Mouse (Mus musculus) CH12.LX (cell line): ENCODE measurements at regions not wholly inside any gene's neighbourhood (a gene's known extent, or its start where the extent isn't known, plus 50 kb on each side); places are given as distances from the start of the nearest gene placed in this dataset.

Experiments used
- DNase-seq: peaks from one replicate; pipeline ENCODE4 v3.0.0-alpha.2; 2013; ENCODE audit errors: extremely low read depth
- H3K27ac ChIP-seq: 2 replicates; pipeline ENCODE4 v1.5.1; 2012; ENCODE audit warnings: low read depth, mild to moderate bottlenecking, control low read depth, moderate library complexity; ENCODE audit not compliant: insufficient read depth
- H3K27me3 ChIP-seq: replicated peaks from 2 replicates; pipeline ENCODE3; 2012; ENCODE audit warnings: inconsistent platforms
- H3K36me3 ChIP-seq, 2 experiments: replicated peaks in 1 of 2; 2 replicates each; pipeline versions ENCODE3 to v1.6.1; 2012; ENCODE audit warnings: inconsistent platforms in 1 of 2, low read length in 1 of 2, mild to moderate bottlenecking in 1 of 2, mixed read lengths in 1 of 2, moderate library complexity in 1 of 2; ENCODE audit not compliant: control insufficient read depth in 1 of 2, insufficient read depth in 1 of 2
- H3K4me1 ChIP-seq, 2 experiments: 2 replicates each; pipeline ENCODE4 v1.6.1; 2012; ENCODE audit warnings: inconsistent platforms in 1 of 2, moderate library complexity in 1 of 2; ENCODE audit not compliant: insufficient read depth in 2 of 2, control insufficient read depth in 1 of 2
- H3K4me2 ChIP-seq: 2 replicates; pipeline ENCODE4 v1.6.1; 2012; ENCODE audit warnings: low read depth, mild to moderate bottlenecking, control low read depth; ENCODE audit not compliant: poor library complexity, insufficient read depth, severe bottlenecking
- H3K4me3 ChIP-seq, 3 experiments: fragments of 150-350 bp in 1 of 3; sonication (generic) in 1 of 3; replicated peaks in 1 of 3; 2 replicates each; pipeline versions ENCODE3 to v1.5.1; 2011 to 2012; ENCODE audit warnings: low read depth in 2 of 3, low read length in 2 of 3, mild to moderate bottlenecking in 2 of 3, moderate library complexity in 2 of 3, control low read depth in 1 of 3, improper control_type of control experiment in 1 of 3, inconsistent platforms in 1 of 3, mixed read lengths in 1 of 3; ENCODE audit not compliant: poor library complexity in 1 of 3
- H3K79me2 ChIP-seq: replicated peaks from 2 replicates; pipeline ENCODE4 v1.6.1; 2012; ENCODE audit warnings: mild to moderate bottlenecking, moderate library complexity; ENCODE audit not compliant: control insufficient read depth, poor library complexity, insufficient read depth, severe bottlenecking; ENCODE audit errors: extremely low read depth
- H3K9ac ChIP-seq: 2 replicates; pipeline ENCODE4 v1.6.1; 2012; ENCODE audit warnings: low read depth, mild to moderate bottlenecking, control low read depth, moderate library complexity; ENCODE audit not compliant: insufficient read depth
- H3K9me3 ChIP-seq: replicated peaks from 2 replicates; pipeline ENCODE3; 2012; ENCODE audit warnings: low read length, inconsistent platforms, mixed read lengths
- BHLHE40 ChIP-seq: IDR thresholded peaks from 2 replicates; pipeline ENCODE4 v1.6.1; 2011; ENCODE audit warnings: mild to moderate bottlenecking, low read depth, low read length, improper control_type of control experiment
- CTCF ChIP-seq, 2 experiments: IDR thresholded peaks in 1 of 2; conservative IDR thresholded peaks in 1 of 2; 2 replicates each; pipeline ENCODE4 v1.5.1; 2011 to 2012; ENCODE audit warnings: low read depth in 2 of 2, low read length in 2 of 2, improper control_type of control experiment in 1 of 2, inconsistent platforms in 1 of 2, mild to moderate bottlenecking in 1 of 2, moderate library complexity in 1 of 2
- ELF1 ChIP-seq: IDR thresholded peaks from 2 replicates; pipeline ENCODE4 v1.6.1; 2014; ENCODE audit warnings: low read depth, mild to moderate bottlenecking, inconsistent platforms, low read length, improper control_type of control experiment
- EP300 ChIP-seq: IDR thresholded peaks from 2 replicates; pipeline ENCODE4 v1.6.1; 2011; ENCODE audit warnings: low read length, improper control_type of control experiment
- ETS1 ChIP-seq: conservative IDR thresholded peaks from 2 replicates; pipeline ENCODE4 v1.6.1; 2012; ENCODE audit warnings: low read depth, mild to moderate bottlenecking, inconsistent platforms, low read length, improper control_type of control experiment, moderate library complexity
- GABPA ChIP-seq: IDR thresholded peaks from 2 replicates; pipeline ENCODE4 v1.6.1; 2012; ENCODE audit warnings: low read depth, low read length, improper control_type of control experiment, inconsistent platforms; ENCODE audit not compliant: insufficient replicate concordance
- JUND ChIP-seq: conservative IDR thresholded peaks from 2 replicates; pipeline ENCODE4 v1.6.1; 2011; ENCODE audit warnings: low read depth, low read length, improper control_type of control experiment
- KAT2A ChIP-seq: IDR thresholded peaks from 2 replicates; pipeline ENCODE4 v1.6.1; 2012; ENCODE audit warnings: low read length, improper control_type of control experiment, inconsistent platforms; ENCODE audit not compliant: insufficient replicate concordance
- MAFK ChIP-seq: IDR thresholded peaks from 2 replicates; pipeline ENCODE4 v1.6.1; 2011; ENCODE audit warnings: low read length, improper control_type of control experiment; ENCODE audit not compliant: insufficient replicate concordance
- MAX ChIP-seq: IDR thresholded peaks from 2 replicates; pipeline ENCODE4 v1.6.1; 2011; ENCODE audit warnings: low read length, improper control_type of control experiment
- MAZ ChIP-seq: IDR thresholded peaks from 2 replicates; pipeline ENCODE4 v1.6.1; 2012; ENCODE audit warnings: low read depth, mild to moderate bottlenecking, inconsistent platforms, low read length, improper control_type of control experiment, moderate library complexity
- MXI1 ChIP-seq: IDR thresholded peaks from 2 replicates; pipeline ENCODE4 v1.6.1; 2011; ENCODE audit warnings: mild to moderate bottlenecking, low read depth, low read length, improper control_type of control experiment
- MYC ChIP-seq: IDR thresholded peaks from 2 replicates; pipeline ENCODE4 v1.6.1; 2011; ENCODE audit warnings: low read depth, mild to moderate bottlenecking, improper control_type of control experiment, low read length
- NELFE ChIP-seq: IDR thresholded peaks from 2 replicates; pipeline ENCODE4 v1.6.1; 2011; ENCODE audit warnings: low read depth, low read length, improper control_type of control experiment
- POLR2A ChIP-seq: IDR thresholded peaks from 2 replicates; pipeline ENCODE4 v1.6.1; 2011; ENCODE audit warnings: low read depth, mild to moderate bottlenecking, improper control_type of control experiment, low read length
- RAD21 ChIP-seq: IDR thresholded peaks from 2 replicates; pipeline ENCODE4 v1.6.1; 2011; ENCODE audit warnings: low read depth, mild to moderate bottlenecking, low read length, improper control_type of control experiment, moderate library complexity
- SMC3 ChIP-seq: IDR thresholded peaks from 2 replicates; pipeline ENCODE4 v1.6.1; 2011; ENCODE audit warnings: low read depth, low read length, improper control_type of control experiment
- USF1 ChIP-seq: IDR thresholded peaks from 2 replicates; pipeline ENCODE4 v1.6.1; 2014; ENCODE audit warnings: low read depth, mild to moderate bottlenecking, inconsistent platforms, low read length, improper control_type of control experiment
- USF2 ChIP-seq: conservative IDR thresholded peaks from 2 replicates; pipeline ENCODE4 v1.6.1; 2011; ENCODE audit warnings: low read depth, low read length, improper control_type of control experiment
- dilution Hi-C: fragments of 300-500 bp; cut with MboI; formaldehyde crosslinking; loops from 2 replicates; pipeline ENCODE4 v1.14.3; 2020; ENCODE audit warnings: low sequenced_read_pairs; ENCODE audit not compliant: extremely low pct_unique_long_range_greater_than_20kb, extremely low pct_ligation_motif_present
- in situ Hi-C: fragments of 300-500 bp; cut with MboI; formaldehyde crosslinking; loops from 3 replicates; pipeline ENCODE4 v1.14.3; 2019; ENCODE audit warnings: low sequenced_read_pairs, low pct_ligation_motif_present, low pct_unique_long_range_greater_than_20kb, mixed read lengths

- no peaks in the 10 kb centered on the region for H3K79me2 ChIP-seq
- dilution Hi-C loops (no loop called here), in situ Hi-C loops (no loop called here)
- H3K9ac ChIP-seq: no peak overlapping the region
- H3K4me1 ChIP-seq: no peaks in the 10 kb centered on the region
- no peak overlapping the region for H3K27ac ChIP-seq
- H3K9me3 ChIP-seq: no peaks in the 10 kb centered on the region
- H3K4me2 ChIP-seq: no peak overlapping the region
- H3K4me3 ChIP-seq: no peak overlapping the region
- no peak for DNase-seq
- H3K27me3 ChIP-seq: no peaks in the 10 kb centered on the region
- H3K36me3 ChIP-seq: no peaks in the 10 kb centered on the region
- no peak for TF ChIP-seq ETS1
- no peak for TF ChIP-seq USF1
- no peak for TF ChIP-seq CTCF (conservative IDR thresholded peaks at IDR 0.05 in 1 of 2, IDR thresholded peaks at IDR 0.05 in 1 of 2; ENCODE audit: low read depth in 2 of 2, low read length in 2 of 2)
- no peak for TF ChIP-seq KAT2A
- no peak for TF ChIP-seq MAX
- TF ChIP-seq JUND: no peak
- TF ChIP-seq POLR2A: no peak
- no peak for TF ChIP-seq ELF1
- no peak for TF ChIP-seq SMC3
- TF ChIP-seq NELFE: no peak
- no peak for TF ChIP-seq BHLHE40
- TF ChIP-seq MAZ: no peak
- no peak for TF ChIP-seq RAD21
- TF ChIP-seq EP300: no peak
- no peak for TF ChIP-seq MAFK
- no peak for TF ChIP-seq MYC
- TF ChIP-seq, all 38 proteins: peak for 0
Observed at GRCm38 (mm10) chr8:35919859-35920675, 154.5 kb downstream of the Gm19410 start.

- no peak overlapping the region for H3K9ac ChIP-seq
- H3K27ac ChIP-seq: no peak overlapping the region
- no peak for DNase-seq
- in situ Hi-C loops: no loop called here
- H3K4me1 ChIP-seq: no peaks in the 10 kb centered on the region
- dilution Hi-C loops: no loop called here
- no peak for TF ChIP-seq MYC
- no peak for TF ChIP-seq POLR2A
- TF ChIP-seq NELFE: no peak
- TF ChIP-seq USF2: no peak
- no peak for TF ChIP-seq GABPA
- no peak for TF ChIP-seq MXI1
- no peaks in the 10 kb centered on the region for H3K79me2 ChIP-seq
- no peak overlapping the region for H3K4me2 ChIP-seq
- H3K9me3 ChIP-seq: no peaks in the 10 kb centered on the region
- no peaks in the 10 kb centered on the region for H3K27me3 ChIP-seq
- H3K4me3 ChIP-seq: no peak overlapping the region
- no peaks in the 10 kb centered on the region for H3K36me3 ChIP-seq
Observed at GRCm38 (mm10) chr8:35924026-35924425, 158.4 kb downstream of the Gm19410 start.
